Mouse (Mus musculus) kidney, postnatal 4 days (tissue): Measurements from ENCODE around the gene Riiad1.

Source experiments
- DNase-seq, 2 experiments: peaks; one replicate each; pipeline ENCODE4 v3.0.0; 2021; ENCODE audit warnings: mixed read lengths in 2 of 2

The Riiad1 gene

DNA sequence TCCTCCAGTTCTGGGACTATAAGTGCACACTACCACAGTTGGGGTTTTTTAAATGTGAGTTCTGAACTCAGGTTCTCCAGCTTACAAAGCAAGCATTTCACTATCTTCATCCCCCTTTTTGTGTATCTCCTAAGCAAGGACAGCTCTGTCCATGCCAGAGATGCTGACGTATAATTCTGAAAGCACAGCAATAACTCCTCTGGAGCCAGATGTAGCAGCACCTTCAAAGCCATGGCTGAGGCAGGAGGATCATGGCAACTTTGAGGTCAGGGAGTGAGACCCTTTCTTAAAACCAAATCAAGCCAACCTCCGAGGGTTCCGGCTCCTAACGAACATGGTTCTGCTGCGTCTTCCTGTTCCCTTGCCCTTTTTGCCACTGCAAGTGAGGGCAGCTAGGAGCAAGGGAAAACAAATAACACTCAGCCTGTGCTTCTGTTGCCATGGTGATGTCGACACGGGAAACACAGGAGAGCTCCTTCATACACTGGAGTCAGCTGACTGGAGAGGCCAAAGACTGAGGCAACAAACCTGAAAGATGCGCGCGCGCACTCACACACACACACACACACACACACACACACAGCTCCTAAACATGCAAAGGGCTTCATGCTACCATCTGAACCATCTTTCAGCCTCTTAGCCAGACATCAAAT, 16.1 kb downstream of the Riiad1 start:
- peak in 1 of 2 experiments; percentile 13 for DNase-seq

DNA sequence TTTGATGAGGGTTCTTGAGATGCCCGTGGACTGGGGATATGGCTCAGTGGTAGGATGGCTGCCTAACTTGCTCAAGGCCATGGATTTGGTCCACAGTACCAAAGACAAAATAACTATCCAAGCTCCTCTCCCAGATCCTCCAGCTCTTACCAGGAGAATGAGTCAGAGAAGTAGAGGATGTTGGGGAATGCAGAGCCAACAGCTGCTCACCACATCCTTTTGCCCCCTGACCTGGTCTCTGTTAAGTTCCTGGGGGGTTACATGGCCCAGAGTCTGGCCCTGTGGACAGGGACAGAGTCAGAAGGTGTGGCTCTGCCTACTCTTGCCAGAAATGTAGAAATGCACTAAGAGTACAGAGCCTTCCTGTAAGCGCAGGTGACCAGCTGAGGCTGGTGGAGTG, 20.3 kb downstream of the Riiad1 start:
- DNase-seq: no peak

DNA sequence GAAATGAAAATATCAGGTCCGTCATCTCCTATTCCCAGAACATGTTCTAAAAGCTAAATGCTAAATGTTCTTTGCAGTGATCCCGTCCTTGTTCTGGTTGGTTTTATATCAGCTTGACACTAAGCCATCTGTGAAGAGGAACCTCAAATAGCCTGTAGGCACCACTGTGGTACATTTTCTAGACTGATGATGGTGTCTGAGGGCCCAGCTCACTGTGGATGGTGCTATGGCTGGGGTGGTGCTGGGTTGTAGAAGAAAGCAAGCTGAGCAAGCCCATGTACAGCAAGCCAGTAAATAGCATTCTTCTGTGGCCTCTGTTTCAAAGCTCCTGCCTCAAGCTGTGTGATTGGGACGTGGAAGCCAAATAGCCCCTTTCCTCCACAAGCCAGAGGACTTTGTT, 23.1 kb downstream of the Riiad1 start:
- DNase-seq: no peak

DNA sequence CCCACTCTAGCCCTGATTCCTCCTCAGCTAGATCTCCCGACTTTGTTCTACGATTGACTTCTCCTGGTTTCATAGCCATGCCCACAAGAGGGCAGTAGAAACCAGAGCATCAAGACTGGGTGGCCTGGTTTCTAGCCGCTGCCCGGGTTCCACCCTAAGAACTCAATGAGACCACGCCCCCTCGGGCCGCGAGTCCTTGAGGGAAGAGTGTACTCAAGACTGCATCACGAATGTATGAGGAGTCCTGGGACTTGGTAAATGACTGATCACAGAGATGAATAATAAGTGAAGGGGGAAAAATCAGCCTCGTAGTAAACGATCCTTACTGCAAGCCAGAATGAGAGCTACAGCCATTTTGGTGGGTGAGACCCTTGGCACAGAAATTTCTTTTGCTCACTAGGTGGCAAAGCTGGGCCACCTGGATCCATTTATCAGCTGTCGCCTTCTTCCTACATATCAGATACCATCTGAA, 23.6 kb downstream of the Riiad1 start:
- DNase-seq: peak; percentile 83 to 89

DNA sequence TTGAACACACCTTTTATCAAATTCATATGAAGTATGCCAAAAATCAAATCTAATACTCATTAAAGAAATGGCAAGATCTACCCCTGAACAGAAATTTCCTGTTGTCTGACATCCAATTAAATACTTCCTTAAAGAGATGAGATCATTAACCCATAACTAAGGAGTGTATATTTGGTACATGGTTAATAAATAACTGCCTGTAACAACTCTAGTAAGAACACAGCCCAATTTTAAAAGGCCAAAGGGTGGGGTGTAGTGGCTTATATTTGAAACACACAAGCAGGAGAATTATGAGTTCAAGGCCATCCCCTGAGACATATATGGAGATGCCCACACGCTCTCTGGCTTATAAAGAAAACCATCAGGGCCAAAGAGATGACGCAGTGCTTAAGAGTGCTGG, 30.8 kb downstream of the Riiad1 start:
- DNase-seq: no peak

DNA sequence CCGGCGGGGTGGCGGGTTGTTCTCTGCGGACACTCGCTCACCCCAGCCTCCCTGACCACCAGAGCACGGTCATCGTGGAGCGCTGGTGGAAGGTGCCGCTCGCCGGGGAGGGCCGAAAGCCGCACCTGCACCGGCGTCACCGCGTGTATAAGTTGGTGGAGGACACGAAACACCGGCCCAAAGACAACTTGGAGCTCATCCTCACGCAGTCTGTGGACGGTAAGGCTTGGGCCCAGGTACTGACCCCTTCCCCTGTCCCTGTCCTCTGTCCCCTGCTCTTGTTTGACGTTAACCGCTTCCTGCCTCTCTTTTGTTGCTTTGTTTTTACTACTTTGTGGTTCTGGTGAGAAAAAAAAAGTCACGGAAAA, 36.6 kb downstream of the Riiad1 start, which contains the start of gene Oaz3:
Gene Oaz3 (minus strand): TSS at position 319 of the 368 bp plus-strand sequence.
- no peak for DNase-seq

DNA sequence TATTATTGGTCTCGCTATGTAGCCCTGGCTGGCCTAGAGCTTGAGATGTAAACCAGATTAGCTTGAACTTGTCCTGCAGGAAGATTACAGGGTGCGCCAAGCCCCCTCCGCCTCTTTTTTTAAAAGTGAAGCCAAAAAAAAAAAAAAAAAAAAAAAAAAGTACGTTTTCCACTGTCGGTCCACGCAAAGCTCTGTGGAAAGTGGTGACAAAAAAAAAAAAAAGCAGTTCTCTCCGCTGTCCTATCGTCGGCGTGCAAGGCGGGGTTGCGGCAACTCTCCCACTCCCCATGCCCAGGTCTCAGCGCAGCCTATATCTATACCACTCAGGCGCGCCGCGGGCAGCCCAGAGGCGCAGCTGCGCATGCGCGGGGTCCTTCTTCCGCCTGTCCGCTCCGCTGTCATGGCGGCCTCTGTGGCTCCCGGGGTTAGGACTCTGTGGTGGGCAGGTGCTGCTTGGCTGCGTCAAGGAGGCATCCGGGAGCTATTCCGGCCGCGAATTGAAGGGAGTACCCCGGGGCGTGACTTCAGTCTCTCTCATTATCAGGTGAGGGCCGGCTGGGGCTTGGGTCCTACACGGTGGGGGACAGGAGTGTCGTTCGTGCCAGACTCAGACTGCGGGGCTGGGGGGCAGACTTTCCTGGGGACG, 37.1 kb downstream of the Riiad1 start, which contains the start of gene Mrpl9:
Gene Mrpl9 (plus strand): TSS at position 368 of the 646 bp plus-strand sequence.
- DNase-seq: peak; percentile 98

DNA sequence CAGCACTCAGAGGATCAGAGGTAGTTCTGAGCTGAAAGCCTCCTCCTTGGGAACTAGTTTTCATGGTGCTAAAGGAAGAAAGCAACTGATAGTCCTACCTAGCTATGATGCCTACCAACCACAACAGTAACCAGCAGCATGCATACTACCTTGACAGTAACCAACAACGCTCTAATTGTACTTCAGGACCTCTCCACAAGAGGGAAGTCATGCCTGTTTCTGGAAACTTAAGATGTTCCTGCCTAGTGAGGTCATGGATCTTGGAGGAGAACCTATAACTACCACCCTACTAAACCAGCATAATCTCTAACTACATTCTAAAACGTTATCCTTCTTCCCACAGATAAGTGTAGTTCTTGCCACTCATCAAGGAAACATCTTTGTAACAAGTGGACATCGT, 39.0 kb downstream of the Riiad1 start:
- DNase-seq: no peak

DNA sequence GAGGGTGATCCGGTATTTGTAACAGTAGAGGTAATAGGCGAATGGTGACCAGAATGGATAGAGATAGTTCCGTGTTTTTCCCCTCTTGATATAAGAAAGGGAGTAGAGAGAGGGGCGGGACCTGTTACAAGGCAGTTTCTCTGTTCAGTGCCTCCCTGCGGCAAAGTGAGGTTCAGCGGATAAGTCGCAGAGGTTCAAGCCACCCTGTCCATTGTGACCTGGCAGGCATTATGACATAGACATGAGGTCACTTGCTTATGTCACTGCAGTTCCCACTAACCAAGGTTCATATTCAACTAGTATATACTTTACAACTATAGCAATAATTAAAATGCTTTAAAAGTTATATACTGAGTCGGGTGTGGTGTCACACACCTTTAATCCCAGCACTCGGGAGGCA, 43.7 kb downstream of the Riiad1 start:
- no peak for DNase-seq

DNA sequence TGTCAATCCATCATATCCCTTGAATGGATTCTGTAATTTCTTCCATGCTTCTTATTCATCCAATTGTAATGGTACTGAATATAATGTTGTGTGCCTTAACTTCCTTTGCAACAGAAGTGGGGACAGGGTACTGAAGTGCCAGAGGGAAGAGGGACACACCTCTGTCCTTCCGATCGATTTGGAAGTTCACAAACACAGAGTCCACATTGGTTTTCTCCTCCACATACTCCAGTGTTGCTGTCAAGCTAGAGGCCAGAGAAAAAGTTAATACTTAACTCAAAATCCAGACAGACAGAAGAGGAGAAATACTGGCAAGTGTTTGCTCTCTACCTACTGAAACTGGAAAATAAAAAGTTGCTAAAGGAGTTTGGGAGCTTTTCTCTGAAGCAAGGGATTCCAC, 45.8 kb downstream of the Riiad1 start:
- no peak for DNase-seq

DNA sequence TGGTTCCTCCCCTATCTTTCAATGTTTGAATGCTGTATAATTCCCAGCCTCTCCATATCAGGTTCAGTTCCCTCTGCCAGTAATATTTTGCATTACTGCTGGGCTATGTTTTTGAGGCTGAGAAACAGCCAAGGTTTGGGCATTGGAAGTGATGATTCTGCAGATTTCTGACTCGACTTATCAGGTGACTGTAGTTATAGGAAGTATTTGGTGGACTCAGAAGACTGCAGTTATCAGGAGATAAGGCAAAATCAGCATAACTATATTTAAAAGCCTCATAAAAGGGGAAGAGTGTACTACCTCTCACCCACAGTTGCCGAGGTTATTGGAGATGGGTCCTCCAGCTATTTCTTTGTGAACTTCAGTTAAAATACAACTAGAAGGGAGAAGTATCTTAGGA, 49.2 kb downstream of the Riiad1 start:
- no peak for DNase-seq
